Mouse (Mus musculus) C2C12 (cell line): ENCODE measurements around the gene Rab5if.

Experiments
- CEBPB ChIP-seq: IDR thresholded peaks from one replicate; pipeline ENCODE4 v1.6.1; 2011; ENCODE audit warnings: low read depth, mild to moderate bottlenecking, control low read depth, moderate library complexity
- CTCF ChIP-seq: IDR thresholded peaks from one replicate; pipeline ENCODE4 v1.5.1; 2011; ENCODE audit not compliant: control insufficient read depth, insufficient read depth, insufficient read length
- MAX ChIP-seq: IDR thresholded peaks from one replicate; pipeline ENCODE4 v1.6.1; 2011; ENCODE audit warnings: mild to moderate bottlenecking, control low read depth
- MYOD1 ChIP-seq: IDR thresholded peaks from one replicate; pipeline ENCODE4 v1.6.1; 2011; ENCODE audit warnings: low read depth; ENCODE audit not compliant: control insufficient read depth, insufficient read length
- MYOG ChIP-seq: IDR thresholded peaks from one replicate; pipeline ENCODE4 v1.6.1; 2011; ENCODE audit not compliant: control insufficient read depth, insufficient read length; ENCODE audit errors: extremely low read depth
- USF1 ChIP-seq: IDR thresholded peaks from one replicate; pipeline ENCODE4 v1.6.1; 2011; ENCODE audit warnings: low read depth, mild to moderate bottlenecking, control low read depth, moderate library complexity

- TF ChIP-seq MYOG (no peak), CTCF (no peak), MAX (no peak), USF1 (no peak), MYOD1 (no peak), CEBPB (no peak)
Measured at GRCm38 (mm10) chr2:156901883-156902282, 39.0 kb downstream of the Rab5if start.
